Mouse (Mus musculus) ES-CJ7 (cell line): ENCODE data around the gene Rabif.
A peak's percentile ranks its signal among the peaks of the same experiment; 100 is the strongest.
"Not testable (repeated sequence)": the region's sequence is repeated elsewhere in the genome, so short reads cannot be mapped to it uniquely, and the experiment has no call there.

Experiments used
- DNase-seq: peaks from one replicate; pipeline ENCODE4 v3.0.0; 2011; ENCODE audit warnings: low read depth, low spot score

Rabif gene

GRCm38 (mm10) chr1:134494428-134495215, at the start of gene Rabif:
Rabif (plus strand) TSS chr1:134494648.
- DNase-seq, result peak; percentile 99

- DNase-seq, result no peak
Measured at GRCm38 (mm10) chr1:134445418-134445817, 49.0 kb upstream of the Rabif start.

GRCm38 (mm10) chr1:134448537-134448936, 45.9 kb upstream of the Rabif start:
- DNase-seq, result not testable (repeated sequence)

GRCm38 (mm10) chr1:134450201-134450600, 44.2 kb upstream of the Rabif start:
- DNase-seq, result no peak

GRCm38 (mm10) chr1:134450986-134451385, 43.5 kb upstream of the Rabif start:
- DNase-seq, result no peak

- DNase-seq, result peak; percentile 97
Measured at GRCm38 (mm10) chr1:134454904-134455824, 39.3 kb upstream of the Rabif start, which contains the start of gene Klhl12. Klhl12 (plus strand) TSS chr1:134455531.

- DNase-seq, result no peak
Measured at GRCm38 (mm10) chr1:134456060-134456459, 38.4 kb upstream of the Rabif start.

- peak; percentile 55 for DNase-seq
Measured at GRCm38 (mm10) chr1:134458139-134458727, 36.2 kb upstream of the Rabif start.

DNA sequence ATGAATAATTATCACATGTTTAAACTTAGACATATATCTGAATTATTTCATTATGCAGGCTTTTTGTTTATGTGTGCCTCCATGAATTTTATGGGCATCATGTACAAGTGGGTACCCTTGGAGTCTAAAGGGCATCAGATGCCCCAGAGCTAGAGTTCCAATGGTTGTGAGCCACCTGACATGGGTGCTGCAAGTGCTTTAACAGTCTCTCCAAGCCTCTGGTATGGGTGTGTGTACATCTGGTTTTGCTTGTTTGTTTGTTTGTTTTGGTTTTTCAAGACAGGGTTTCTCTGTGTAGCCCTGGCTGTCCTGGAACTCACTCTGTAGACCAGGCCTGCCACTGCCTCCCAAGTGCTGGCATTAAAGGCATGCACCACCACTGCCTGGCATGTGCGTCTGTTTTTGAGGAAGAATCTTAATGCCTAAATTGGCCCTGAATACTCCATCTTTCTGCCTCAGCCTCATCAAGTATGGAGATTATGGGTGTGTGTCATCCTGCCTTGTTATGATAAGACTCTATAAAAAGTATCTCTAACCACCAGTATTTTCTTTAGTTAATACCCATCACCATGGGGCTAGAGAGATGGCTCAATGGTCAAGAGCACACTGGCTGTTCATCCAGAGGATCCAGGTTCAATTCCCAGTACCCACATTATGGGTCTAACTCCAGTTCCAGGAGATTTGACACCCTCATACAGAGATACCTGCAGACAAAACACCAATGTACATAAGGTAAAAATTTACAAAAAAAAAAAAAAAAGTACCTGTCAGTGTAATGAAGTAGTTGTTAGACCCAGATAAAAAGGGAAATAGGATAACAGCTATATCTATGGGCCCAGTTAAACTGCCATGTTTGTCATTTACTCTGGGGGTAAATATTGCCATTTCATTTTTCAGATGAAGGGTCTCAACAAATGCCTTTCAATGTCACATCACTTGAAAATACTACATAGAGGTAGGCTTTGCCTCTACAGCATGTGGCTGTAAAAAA, 33.9 kb upstream of the Rabif start:
- DNase-seq, result no peak

DNA sequence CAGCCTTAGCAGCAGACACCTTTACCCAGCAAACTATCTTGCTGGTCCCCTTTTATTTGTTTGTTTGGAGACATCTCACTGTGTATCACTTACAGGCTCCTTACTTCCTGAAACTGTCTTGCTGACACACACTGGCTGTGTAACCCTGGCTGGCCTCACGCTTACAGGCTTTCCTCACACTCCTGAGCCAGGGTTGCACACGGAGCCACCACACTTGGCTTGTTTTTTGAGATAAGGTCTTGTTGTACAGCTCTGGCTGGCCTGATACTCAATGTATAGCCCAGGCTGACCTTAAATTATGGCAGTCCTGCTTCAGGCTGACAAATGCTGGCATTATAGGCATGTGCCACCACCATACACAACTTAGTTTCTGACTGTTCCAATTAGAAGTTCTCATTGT, 9.8 kb upstream of the Rabif start:
- no peak for DNase-seq

- DNase-seq, result no peak
Measured at GRCm38 (mm10) chr1:134490903-134491801, 3.3 kb upstream of the Rabif start.

GRCm38 (mm10) chr1:134492276-134492675, 2.2 kb upstream of the Rabif start:
- peak; percentile 89 for DNase-seq

DNA sequence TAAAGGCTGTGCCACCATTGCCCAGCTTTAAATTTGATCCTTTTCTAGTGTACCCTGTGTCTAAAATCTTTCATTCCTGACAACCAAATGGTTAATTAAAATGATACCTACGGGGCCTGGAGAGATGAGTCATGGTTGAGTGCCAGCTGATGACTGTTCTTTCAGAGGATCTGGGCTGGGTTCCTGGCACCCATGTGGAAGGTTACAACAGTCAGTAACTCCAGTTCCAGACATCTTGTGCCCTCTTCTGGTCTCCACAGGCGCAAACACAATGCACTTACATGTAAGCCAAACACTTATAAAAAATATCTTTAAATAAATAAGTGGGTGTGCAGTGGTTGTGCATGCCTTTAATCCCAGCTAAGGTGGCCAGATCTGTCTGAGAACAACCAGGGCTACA, 952 bp upstream of the Rabif start:
- peak; percentile 66 for DNase-seq

DNA sequence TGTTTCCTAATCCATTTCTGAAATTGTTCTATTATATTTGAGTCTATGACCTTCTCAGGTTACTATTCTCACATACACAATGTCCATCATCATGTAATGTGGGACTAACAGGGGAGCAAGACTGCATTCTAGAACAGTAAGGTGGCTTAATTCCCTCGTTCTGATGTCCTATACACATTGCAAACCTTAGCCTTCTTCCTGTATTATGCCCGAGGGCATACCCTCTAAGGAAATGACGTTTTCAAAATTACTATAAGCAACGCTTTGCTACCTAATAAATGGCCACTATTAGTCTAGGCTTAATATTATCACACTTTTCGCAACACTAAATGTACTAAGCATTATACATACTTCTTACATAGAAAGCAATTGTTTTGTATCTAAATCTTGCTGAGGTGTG, 492 bp upstream of the Rabif start:
- DNase-seq, result no peak

DNA sequence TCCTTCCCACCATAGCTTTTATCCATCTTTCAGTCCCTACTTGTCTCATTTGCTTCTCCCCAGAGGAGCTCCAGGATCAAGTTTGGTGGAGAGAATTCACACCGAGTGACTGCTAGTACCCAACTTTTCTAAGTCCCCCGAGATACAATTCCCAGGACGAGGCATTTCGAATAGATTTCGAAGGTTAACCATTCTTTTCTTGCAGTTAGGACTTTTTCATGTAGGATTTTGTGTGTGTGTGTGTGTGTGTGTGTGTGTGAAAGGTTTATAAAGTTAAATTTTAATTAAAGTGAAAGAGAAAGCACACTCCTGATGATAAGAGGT, 730 bp downstream of the Rabif start:
- no peak for DNase-seq

- DNase-seq, result peak; percentile 70
Measured at GRCm38 (mm10) chr1:134495991-134496390, 1.5 kb downstream of the Rabif start.

- DNase-seq, result peak; percentile 93
Measured at GRCm38 (mm10) chr1:134500916-134501315, 6.5 kb downstream of the Rabif start.

DNA sequence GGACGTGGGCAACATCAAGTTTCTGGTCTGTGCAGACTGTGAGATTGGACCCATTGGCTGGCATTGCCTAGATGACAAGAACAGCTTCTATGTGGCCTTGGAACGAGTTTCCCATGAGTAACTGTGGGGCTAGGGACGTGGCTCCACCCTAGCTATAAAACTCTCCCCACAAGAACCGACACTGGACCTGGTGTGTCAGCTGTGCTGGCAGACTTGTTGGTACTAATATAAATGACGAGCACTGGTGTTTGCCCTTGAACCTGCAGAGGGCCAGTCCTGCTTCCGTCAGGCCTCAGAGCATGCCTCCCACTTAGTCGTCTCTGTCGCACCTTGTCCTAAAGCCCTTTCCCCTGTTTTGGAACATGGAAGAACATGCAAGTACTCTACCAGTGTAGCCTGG, 11.8 kb downstream of the Rabif start:
- DNase-seq, result no peak

DNA sequence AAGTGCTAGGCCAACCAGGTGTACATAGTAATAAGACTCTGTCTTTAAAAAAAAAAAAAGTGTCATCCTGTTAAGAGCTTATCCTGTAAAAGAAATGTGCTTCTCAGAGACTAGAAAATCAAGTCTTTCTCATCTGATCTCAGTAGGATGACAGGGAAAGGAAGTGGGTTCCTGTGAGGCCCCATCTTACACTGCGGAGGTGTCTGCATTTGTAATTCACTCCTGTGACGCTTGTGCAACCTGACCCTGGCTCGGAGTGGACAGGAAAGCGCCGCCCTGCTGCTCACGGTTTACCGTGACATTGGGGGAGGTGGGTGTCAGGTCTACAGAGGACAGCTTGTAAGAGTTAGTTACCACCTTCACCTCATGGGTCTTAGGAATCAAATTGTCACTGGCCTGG, 15.6 kb downstream of the Rabif start:
- DNase-seq, result no peak

GRCm38 (mm10) chr1:134512183-134512582, 17.7 kb downstream of the Rabif start:
- no peak for DNase-seq
